Mouse (Mus musculus) granulocyte monocyte progenitor cell, adult 5-6 weeks (primary cell): ENCODE data around the gene Dock1. TPM values are rescaled to one million over a fixed set of nuclear protein-coding genes. Genes with fewer than 3 reads are reported as not detected.

Experiments used
- ATAC-seq: replicated peaks from 2 replicates; pipeline ENCODE4 v1.8.0; 2016; ENCODE audit warnings: mild to moderate bottlenecking, moderate TSS enrichment, inconsistent platforms; ENCODE audit not compliant: poor library complexity, severe bottlenecking
- total RNA-seq, 2 experiments: library from RNA; stranded (forward) in 1 of 2; stranded (reverse) in 1 of 2; fragments of 200-712, 200-1000 nt in 1 of 2; fragments of >200 nt in 1 of 2; fragmentation: Nextera tagmentation in 1 of 2; gene quantifications; 2 replicates each; pipeline ENCODE4 v1.2.3; 2014 to 2017

Gene Dock1
- total RNA-seq, 2 experiments from 2014 or later, result 14.0 to 22.5 TPM

DNA sequence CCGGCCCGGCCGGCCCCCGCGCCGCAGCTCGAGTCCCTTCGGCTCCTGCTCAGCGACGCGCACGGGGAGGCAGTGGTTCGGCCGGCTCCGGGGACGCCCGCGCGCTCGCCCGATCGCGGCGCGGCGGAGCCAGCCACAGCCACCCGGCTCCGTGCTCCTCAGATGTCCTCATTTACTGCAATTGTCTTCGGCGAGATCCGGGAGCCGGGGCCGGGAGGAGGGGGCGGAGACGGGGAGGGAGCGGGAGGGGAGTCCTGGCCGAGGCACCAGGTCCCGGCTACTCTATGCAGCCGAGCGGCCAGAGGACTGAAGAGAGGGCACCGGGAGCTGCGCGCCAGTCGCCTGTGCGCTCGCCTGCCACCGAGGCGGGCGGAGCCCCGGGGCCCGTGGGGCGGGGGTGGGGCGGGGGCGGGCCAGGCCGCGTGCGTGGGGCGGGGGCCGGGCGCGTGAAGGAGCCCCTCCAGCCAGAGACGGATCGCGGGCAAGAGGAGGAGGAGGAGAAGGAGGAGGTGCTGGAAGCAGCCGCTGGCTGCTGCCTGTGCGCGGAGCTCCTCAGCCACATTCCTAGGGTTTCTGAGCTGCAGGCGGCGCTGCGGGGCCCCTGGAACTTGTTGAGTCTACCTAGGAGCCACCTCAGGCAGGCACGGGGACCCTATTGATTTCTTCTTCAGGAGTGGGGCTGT lies 267.6 kb downstream of the Dock1 start, which contains the start of gene Fam196a:
Gene Fam196a, minus strand, starts transcription at position 504 of the 683 bp plus-strand sequence.
- no peak; the same call in 1 of the 2 replicates for ATAC-seq

DNA sequence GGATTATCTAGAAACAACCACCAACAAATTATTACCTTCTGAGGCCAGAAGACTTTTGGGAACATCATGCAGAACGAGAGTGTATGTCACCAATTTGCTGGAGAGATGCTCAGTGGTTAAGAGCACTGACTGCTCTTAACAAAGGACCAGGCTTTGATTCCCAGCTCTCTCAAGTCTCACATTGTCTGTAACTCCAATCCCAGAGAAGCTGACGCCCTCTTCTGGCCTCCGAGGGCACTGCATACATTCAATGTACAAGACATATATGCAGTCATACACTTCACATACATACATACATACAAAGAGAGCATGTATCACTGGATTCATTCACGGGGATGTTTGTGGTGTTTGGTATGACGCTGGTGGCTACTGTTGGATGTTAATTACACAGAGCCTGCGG lies 271.4 kb downstream of the Dock1 start:
- no peak for ATAC-seq

DNA sequence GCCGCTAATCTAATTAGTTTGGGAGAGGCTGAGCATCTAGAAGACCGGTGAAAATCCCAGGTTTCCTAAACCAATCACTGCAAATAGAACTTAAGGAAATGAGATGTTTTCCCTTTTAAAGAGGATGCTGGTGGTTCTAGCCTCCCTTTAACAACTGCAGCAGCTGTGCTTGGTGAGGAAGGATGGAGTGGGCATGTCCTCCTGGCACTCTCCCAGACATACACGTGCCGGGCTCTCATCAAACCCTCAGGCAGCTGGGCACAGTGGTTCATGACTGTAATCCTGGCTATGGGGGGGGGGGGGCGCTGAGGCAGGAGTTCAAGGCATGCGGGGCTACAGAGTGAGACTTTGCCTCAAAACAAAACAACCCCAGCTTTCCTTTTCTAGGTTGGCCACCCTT lies 272.6 kb downstream of the Dock1 start:
- ATAC-seq, result no peak

DNA sequence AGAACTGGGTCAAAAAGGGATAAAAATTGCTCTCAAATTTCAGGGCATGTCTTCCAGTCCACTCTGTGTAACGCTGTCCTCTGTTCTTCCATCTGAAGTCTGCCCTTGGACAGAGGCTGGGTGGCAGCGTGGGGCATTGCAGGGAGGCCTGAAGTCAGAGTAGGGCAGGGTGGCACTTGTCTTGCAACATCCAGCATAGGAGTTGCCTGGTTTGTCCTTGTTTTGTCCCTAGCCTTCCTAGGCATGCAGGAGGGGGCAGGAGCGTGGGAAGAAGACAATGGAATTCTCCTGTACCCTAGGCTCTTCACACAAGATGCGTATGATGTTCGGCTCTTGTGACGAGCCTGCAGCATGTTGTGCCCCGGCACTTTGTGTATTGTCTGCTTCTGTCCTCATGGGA lies 273.2 kb downstream of the Dock1 start:
- ATAC-seq, result no peak

DNA sequence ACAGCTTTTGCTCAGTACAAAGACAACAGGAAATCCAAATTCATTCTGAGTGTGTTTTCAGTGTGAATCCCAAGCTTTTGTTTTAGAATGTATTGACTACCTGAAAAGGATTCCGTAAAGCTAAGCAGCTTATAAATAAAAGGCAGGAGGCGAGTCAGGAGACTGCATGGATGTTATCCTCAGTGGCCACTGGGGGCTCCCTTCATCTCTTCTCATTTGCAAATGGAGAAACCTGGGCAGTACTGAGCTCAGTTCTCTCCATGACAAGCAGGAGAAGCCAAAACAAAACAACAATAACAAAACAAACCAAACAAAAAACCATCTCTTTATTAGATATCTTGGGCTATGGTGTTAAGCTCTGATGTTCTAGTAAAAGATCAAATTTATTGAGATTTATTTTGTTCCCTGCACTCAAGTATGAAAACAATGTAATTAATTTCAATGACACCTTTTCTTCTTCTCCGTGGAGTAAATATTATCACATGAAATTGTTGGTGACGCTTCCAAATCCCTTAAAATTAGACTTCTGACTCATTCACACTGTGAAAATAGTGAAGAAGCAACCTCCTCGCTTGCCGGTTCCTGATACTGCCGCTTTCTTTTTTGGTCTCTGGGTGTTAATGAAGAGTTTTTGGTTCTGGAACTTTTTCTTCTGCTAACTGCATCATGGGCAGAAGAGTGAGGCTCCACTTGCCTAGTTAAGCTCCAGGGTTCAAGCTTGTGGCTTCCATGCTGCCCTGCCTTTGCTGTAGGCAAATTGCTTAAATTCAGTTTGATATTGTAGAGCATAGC lies 275.7 kb downstream of the Dock1 start:
- no peak for ATAC-seq

DNA sequence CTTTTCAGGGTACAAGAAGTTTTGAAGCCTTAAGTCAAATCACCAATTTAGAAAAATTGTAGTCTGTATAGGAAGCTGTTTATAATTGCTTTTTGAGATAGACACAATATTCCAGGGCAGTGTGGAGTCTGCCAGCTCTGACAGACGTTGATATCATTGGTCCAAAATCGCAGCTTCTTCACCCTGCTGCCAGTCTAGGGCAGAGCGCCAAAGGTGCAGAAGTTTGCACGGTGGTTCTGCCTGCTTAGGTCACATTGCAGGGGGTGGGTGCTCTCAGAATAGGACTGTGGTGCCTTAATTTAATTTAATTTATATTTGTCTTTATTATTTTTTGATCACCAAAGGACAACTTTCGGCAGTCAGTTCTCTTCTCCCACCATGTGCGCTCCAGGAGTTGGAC lies 288.6 kb downstream of the Dock1 start:
- ATAC-seq, result no peak

DNA sequence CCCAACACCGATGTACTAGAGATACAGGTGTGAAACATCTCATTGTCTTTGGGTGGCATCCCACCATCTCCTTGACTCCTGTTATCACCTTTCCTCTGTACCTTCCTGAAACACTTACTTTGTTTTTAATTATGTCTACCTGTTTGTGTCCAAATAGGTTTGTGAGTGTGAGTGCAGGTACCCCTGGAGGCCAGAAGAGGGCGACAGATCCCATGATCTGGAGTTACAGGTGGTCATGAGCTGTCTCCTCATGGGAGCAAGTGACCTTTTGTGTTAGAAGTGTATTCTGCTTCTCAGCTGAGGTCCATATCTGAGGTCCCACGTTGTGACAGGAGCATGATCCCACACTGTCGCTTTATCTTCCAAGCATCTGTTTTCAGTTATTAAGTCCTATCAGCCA lies 290.4 kb downstream of the Dock1 start:
- ATAC-seq, result peak; percentile 40; the same call in 1 of the 2 replicates

DNA sequence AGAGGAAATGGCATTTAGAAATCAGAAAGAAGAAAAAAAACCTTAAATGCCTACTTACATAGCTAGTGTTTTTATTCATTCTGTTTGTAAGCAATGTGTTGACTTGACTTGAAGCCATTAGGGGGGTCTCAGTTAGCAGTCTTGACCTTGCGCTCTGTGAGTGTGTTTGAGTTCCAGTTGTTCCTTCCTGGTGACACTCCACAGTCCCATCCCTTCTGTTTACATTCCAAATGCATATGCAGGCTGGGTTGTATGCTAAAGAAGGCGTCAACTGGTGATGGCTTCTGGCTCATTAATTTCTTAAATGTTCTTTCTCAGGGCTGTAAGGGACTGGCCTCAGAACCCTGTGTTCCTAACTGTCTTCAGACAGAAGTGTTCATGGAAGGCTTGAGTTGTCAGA lies 291.2 kb downstream of the Dock1 start:
- ATAC-seq, result no peak

DNA sequence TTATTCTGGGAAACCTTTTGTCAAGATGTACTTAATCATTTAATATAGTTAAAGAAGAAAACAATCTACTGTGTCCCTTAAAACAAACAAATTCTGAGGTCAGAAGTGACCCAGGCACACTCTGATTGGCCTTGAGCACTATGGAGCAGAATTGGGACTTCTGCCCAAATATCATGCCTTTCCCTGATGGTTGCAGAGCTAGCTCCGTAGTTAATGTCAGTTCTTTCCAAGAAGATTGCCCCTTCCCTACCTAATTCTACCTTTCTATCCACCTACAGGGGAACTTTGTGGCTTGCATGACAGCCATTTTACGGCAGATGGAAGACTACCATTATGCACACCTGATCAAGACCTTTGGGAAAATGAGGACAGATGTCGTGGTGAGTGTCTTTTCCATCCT lies 319.8 kb downstream of the Dock1 start:
- ATAC-seq, result no peak

DNA sequence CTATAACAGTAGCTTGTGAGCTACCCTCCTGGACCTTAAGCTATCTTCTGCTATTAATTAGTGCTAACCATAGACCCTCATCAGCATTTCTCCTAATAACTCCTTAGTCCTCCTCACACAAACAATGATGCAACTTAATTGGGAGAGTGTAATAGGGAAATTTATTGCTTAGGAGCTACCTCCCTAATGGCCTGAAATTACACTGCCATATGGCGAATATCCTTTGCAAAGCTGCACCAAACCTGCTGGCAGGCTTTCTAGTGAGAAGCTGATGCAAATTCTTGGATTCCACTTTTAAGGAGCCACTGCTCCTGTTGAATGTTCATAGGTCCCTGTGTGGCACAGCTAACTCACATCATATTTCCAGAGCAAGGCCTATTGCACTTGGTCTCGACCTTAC lies 320.5 kb downstream of the Dock1 start:
- ATAC-seq, result no peak

DNA sequence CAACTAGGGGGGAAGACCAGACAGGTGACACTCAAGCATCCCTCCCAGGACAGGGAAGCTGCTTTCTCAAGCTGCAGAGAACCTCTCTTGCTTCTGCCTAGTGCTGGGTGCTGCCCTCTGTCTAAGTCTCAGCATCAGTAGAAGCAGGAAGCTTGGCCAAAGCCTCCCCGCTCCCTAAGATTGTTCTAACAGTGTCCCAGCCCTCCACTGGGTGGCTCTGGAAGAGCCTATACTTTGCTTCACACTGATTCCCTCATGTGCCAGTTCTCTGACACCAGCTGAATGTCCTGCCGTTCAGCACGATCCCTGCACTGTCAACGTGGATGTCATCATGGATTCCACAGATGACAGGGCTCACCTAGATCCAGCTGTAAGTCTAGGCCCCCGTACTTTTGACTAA lies 324.5 kb downstream of the Dock1 start:
- ATAC-seq, result no peak

DNA sequence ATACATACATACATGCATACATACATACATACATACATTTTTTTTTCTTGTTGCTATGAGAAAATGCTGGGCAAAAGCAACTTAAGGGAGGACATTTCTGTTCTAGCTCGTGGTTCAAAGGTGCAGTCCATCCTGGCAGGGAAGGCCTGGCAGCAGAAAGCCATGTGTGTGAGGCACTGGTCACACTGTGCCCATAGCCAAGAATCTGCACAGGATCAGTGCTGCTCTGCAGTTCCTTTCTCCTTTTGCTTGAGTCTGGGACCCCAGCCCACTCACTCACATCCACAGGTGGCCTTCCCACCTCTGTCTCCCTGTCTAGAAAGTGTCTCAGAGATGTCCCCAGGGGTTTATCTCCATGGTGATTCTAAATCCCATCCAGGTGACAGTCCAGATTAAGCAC lies 331.8 kb downstream of the Dock1 start:
- no peak for ATAC-seq

DNA sequence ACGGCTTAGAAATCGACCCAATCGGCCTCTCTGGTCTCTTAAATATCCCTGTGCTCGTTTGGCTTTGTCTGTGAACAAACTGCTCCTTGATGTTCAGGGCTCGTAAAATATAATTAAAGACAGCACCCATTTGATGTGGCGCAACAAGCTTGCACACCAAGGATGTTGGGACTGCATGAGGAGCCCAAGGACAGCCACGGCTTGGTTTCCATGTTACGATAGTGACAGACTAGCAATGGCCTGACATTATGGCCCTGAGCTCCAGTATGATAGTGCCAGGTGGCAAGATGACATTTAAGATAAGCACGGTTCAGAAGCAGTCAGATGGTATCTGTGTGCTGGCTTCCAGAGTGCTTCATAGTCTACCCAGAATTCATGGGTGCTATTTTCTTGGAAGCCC lies 332.4 kb downstream of the Dock1 start:
- no peak for ATAC-seq

DNA sequence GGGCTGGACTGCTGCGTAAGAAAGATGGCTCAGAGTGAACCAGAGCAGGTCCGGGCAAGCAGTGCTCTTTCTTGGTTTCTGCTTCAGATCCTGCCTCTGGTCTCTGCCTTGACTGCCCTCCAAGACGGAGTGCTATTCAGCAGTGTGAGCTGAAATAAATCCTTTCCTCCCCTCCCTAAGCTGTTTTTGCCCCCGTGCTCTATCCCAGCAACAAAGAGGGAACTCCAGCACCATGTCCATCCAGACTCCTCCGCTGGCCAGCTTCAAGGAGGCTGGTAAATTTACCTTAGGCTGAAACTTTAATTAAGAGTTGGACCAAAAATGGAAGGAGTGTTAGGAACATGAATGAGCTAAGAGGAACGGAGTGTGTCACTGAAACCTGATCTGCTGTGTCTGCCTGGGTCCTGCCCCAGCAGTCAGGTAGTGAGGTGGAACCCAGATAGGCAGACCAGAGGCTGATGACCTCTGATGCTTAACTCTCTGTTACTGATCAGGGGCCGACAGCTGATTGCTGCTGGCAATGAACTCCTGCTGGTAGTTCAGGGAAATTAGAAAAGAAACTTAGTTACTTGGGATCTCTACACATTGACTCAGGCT lies 335.6 kb downstream of the Dock1 start:
- no peak for ATAC-seq

DNA sequence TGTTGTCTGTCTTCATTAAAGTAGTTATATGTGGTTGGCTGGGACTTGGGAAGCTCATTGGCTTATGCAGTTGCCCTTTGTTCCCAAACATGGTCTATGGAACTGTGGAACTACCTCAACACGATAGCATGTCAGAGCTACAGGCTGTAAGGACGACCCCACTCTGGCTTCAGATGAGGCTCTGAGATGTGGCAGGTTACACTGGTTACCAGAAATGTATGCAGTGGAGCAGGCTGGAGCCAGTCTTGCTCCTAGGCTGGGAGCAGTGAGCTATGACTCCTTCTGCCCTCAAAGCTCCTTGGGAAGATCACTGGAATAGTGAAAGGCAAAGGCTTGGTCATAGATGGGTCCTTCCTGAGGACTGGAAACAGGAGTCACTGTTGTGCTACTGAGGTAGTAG lies 337.6 kb downstream of the Dock1 start:
- ATAC-seq, result no peak

DNA sequence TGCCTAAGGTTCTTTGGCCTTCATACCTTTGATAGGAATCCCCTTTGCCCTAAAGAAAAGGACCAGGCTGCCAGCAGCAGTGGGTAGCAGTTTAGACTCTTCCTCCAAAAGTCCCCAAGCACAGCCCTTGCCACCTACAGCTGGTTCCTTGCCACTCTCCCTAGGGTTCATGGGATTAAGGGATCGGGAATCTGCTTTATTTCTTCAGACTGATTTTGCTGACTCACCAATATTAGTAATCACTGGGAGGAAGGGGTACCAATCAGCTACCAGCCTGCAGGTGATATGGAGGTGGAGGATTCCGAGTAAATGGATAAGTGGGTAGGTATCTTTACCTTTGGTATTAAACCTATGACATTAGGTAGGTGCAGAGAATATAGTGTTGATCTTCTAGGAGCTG lies 340.5 kb downstream of the Dock1 start:
- ATAC-seq, result no peak

DNA sequence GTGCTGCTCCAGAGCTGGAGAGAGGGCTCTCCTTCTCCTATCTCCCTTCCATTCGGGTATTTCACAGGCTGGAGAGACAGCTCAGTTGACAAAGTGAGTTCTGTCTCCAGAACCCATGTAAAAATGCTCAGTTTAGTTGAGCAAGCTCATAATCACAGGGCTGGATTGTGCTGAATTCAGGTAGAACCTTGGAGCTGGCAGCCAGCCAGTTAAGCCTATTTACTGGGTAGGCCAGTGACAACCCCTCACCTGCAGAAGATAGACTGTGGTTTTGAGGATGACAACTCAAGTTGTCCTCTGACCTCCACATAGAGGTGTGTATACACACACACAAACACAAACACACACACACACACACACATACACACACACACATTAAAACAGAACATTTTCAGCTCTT lies 347.1 kb downstream of the Dock1 start:
- no peak for ATAC-seq

DNA sequence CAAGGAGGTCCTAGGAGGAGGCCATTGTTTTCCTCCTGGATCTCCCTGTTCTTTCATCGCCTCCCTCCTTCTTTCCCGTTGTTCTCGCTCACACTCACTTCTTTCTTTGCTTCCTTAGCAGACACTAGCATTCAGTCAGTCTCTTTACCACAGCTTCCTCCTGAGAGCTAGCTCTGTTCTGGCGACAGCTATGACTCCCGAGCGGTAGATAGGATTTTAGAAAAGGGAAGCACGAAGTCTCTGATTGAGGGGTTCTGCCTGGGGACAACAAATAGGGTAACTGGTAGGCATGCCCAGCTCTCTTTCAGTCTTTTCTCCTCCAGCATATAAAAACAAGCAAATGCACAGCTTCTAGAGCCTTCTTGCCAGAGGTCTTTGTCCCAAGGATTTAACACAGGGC lies 350.3 kb downstream of the Dock1 start:
- peak; percentile 50 for ATAC-seq

DNA sequence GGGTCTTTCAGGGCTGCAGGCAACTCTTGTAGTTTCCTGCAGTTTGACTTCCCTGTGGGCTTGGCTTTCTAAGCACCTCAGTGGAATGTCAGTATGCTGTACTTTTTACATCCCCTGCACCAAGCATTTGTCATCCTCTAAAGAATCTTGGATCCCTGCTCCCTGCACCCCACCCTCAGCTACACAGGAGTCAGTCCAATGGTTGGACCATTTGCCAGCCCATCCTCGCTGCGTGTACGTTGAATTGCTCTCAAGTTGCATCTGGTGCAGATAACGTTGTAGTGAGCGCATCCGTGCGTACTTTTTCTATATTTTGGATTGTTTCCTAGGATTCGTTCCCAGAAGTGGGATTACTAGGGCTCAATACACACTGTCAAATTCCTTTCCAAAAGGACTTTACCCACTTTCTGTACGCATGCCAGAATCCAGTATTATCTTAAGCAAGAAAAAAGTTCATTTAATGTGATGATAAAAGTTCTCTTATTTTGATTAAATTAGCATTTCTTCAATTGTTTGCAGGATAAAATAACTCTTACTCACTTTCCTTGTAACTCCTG lies 351.2 kb downstream of the Dock1 start:
- ATAC-seq, result no peak

DNA sequence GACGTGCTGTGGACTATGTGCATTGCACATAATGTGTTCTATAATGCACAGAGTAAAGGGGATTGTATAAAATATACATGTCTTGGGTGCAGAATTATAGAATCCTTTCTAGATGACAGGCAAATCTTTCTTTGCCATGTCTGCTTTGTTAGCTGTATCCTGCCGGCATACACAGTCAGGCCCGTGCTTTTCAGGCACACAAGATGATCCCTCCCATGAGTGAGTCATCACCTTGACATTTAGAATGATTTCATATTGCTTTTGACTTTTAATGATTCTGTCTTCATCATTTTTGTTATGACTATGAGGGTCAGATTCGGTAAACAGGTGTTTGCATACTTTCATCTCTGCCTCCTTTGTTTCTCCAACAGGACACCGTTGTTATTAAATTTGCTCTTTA lies 354.1 kb downstream of the Dock1 start:
- no peak for ATAC-seq

DNA sequence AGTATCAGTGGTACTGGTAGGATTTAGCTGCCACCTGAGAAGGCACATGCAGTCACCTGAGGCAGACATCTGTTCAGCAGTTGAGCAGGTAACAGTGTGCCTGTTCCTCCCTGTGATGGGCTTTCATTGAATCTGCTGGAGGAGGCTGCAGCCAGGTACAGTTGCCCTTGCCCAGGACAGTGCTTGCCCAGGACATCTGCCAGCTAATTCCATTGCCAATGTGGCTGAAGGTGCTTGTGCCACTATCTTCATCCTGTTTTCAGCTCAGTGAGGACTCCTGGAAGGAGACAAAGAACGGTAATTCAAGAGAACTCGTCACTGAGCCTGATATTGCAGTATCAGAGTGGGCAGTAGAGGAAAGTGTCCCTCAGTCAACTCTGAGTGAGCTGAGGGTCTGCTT lies 358.3 kb downstream of the Dock1 start:
- ATAC-seq, result no peak
